Mouse (Mus musculus) effector memory CD4-positive, alpha-beta T cell, adult 7 months (primary cell): Measurements from ENCODE around the gene Clec4f. TPM values are rescaled to one million over a fixed set of nuclear protein-coding genes. Genes with fewer than 3 reads are reported as not detected.

Experiments used
- polyA plus RNA-seq: library from polyadenylated mRNA; unstranded; fragments of 100-300 nt; shearing (Covaris generic); gene quantifications from one replicate; pipeline ENCODE4 v1.2.1, GENCODE M21; 2017

The Clec4f gene
- polyA plus RNA-seq: not detected

GRCm38 (mm10) chr6:83656087-83656486, at the start of gene Clec4f:
TSS of gene Clec4f (minus strand) at chr6:83656187.

GRCm38 (mm10) chr6:83677757-83678156, 21.8 kb upstream of the Clec4f start, which contains the start of gene Cd207:
TSS of gene Cd207 (minus strand) at chr6:83677857.

Other genes starting within 250 kb of the Clec4f start
- gene Tet3, start 197.1 kb downstream of the Clec4f start, polyA plus RNA-seq: 27.0 TPM
- gene Dguok, start 149.2 kb downstream of the Clec4f start, polyA plus RNA-seq: 87.0 TPM
- gene Actg2, start 119.9 kb downstream of the Clec4f start, polyA plus RNA-seq: 0.51 TPM
- 29.2 TPM for gene Stambp, start 83.5 kb downstream of the Clec4f start, polyA plus RNA-seq
- not detected for gene Cd207, start 21.7 kb upstream of the Clec4f start, polyA plus RNA-seq
- gene Vax2, start 55.1 kb upstream of the Clec4f start, polyA plus RNA-seq: 3.8 TPM
- gene Atp6v1b1, start 86.8 kb upstream of the Clec4f start, polyA plus RNA-seq: not detected
- gene Ankrd53, start 106.5 kb upstream of the Clec4f start, polyA plus RNA-seq: not detected
- gene Tex261, start 119.6 kb upstream of the Clec4f start, polyA plus RNA-seq: 60.5 TPM
- 13.1 TPM for gene Nagk, start 138.8 kb upstream of the Clec4f start, polyA plus RNA-seq
- gene Paip2b, start 175.6 kb upstream of the Clec4f start, polyA plus RNA-seq: 63.7 TPM
- gene Zfp638, start 210.9 kb upstream of the Clec4f start, polyA plus RNA-seq: 85.3 TPM